20 mouse cellular contexts compared by ENCODE assay signal in genomic region chr4:95501164-95501563, GRCm38 (mm10). TPM values are rescaled to one million over a fixed set of nuclear protein-coding genes. Genes with fewer than 3 reads are reported as not detected.
DNase-seq lines count a peak whose midpoint lies in the region; ATAC-seq and TF ChIP-seq lines count a peak whose summit lies in the region.
"Had no signal": no experiment of that assay in that cellular context is flagged by ENCODE, and none has a peak within 500 bp of the region (broad histone marks: within the 10 kb centered on the region; RNA-seq: fewer than 3 reads in every experiment).

No protein-coding gene starts in this region.

- DNase-seq in embryo, embryonic 10.5 days (ENCODE audit: low spot score) = peak; percentile 40
- DNase-seq in embryo, embryonic 10 days (ENCODE audit: low spot score) = no peak
- peak; percentile 55 for DNase-seq in kidney, postnatal 0 days (ENCODE audit: low spot score)
- DNase-seq in neural tube, embryonic 10.5 days (ENCODE audit: extremely low spot score, low spot score) = peak; percentile 30
- peak; percentile 42 for DNase-seq in neural tube, embryonic 11.5 days (ENCODE audit: low spot score)
- DNase-seq: cerebellum, adult 8-10 months; kidney, adult 9 months; liver, embryonic 13.5 days; lung, embryonic 14.5 days; lung, postnatal 36 days; thymus, adult 18-20 months had no signal

- no peak overlapping the region for H3K4me3 ChIP-seq in kidney, postnatal 0 days (replicated peaks; ENCODE audit: low read depth, low read length)
- no peak overlapping the region for H3K4me3 ChIP-seq in kidney, embryonic 16.5 days (ENCODE audit: low read length)
- H3K4me3 ChIP-seq in neural tube, embryonic 15.5 days (replicated peaks) = no peak overlapping the region
- H3K4me3 ChIP-seq in neural tube, embryonic 11.5 days (ENCODE audit: low read depth, low read length) = no peak overlapping the region
- H3K4me3 ChIP-seq: forebrain, embryonic 12.5 days; heart, embryonic 12.5 days; limb, embryonic 12.5 days; liver, embryonic 13.5 days; stomach, embryonic 15.5 days had no signal

- H3K9me3 ChIP-seq in kidney, postnatal 0 days (replicated peaks; ENCODE audit: low read length) = no peaks in the 10 kb centered on the region
- no peaks in the 10 kb centered on the region for H3K9me3 ChIP-seq in kidney, embryonic 16.5 days (ENCODE audit: low read length)
- H3K9me3 ChIP-seq in neural tube, embryonic 15.5 days (replicated peaks) = no peaks in the 10 kb centered on the region
- no peaks in the 10 kb centered on the region for H3K9me3 ChIP-seq in neural tube, embryonic 11.5 days (ENCODE audit: control insufficient read depth, low read length)
- H3K9me3 ChIP-seq: forebrain, embryonic 12.5 days; heart, embryonic 12.5 days; limb, embryonic 12.5 days; liver, embryonic 13.5 days; stomach, embryonic 15.5 days had no signal

- H3K27me3 ChIP-seq in kidney, postnatal 0 days (ENCODE audit: insufficient read depth, low read length) = no peaks in the 10 kb centered on the region
- H3K27me3 ChIP-seq in kidney, embryonic 16.5 days (ENCODE audit: insufficient read depth, low read length) = no peaks in the 10 kb centered on the region
- no peaks in the 10 kb centered on the region for H3K27me3 ChIP-seq in neural tube, embryonic 15.5 days (replicated peaks)
- H3K27me3 ChIP-seq in neural tube, embryonic 11.5 days (ENCODE audit: control insufficient read depth, insufficient read depth, low read length) = no peaks in the 10 kb centered on the region
- H3K27me3 ChIP-seq: CH12.LX; forebrain, embryonic 12.5 days; heart, embryonic 12.5 days; limb, embryonic 12.5 days; liver, embryonic 13.5 days; stomach, embryonic 15.5 days had no signal

- WGBS in kidney, postnatal 0 days = 41% methylated on average over 2 of the region's 2 CpGs
- 49% methylated on average over 2 of the region's 2 CpGs for WGBS in kidney, embryonic 16.5 days
- 46% methylated on average over 2 of the region's 2 CpGs for WGBS in neural tube, embryonic 15.5 days
- WGBS in neural tube, embryonic 11.5 days = 31% methylated on average over 2 of the region's 2 CpGs

- ATAC-seq in kidney, postnatal 0 days (replicated peaks; ENCODE audit: low FRiP score, low read depth) = no peak
- ATAC-seq in kidney, embryonic 16.5 days (ENCODE audit: low FRiP score, low TSS enrichment) = no peak
- no peak for ATAC-seq in neural tube, embryonic 15.5 days (ENCODE audit: low FRiP score)
- ATAC-seq in neural tube, embryonic 11.5 days (ENCODE audit: insufficient read depth, low FRiP score, low TSS enrichment) = no peak
- no peak for ATAC-seq in cerebellum, adult (ENCODE audit: insufficient number of reproducible peaks, low FRiP score, low TSS enrichment)

- no peaks in the 10 kb centered on the region for H3K4me1 ChIP-seq in kidney, postnatal 0 days (replicated peaks; ENCODE audit: insufficient read depth, low read length)
- 0 out of 2 replicates have a peak, but pooled peaks cover 4% of the 10 kb centered on the region for H3K4me1 ChIP-seq in kidney, embryonic 16.5 days (ENCODE audit: insufficient read depth, low read length)
- no peaks in the 10 kb centered on the region for H3K4me1 ChIP-seq in neural tube, embryonic 15.5 days
- H3K4me1 ChIP-seq in neural tube, embryonic 11.5 days (ENCODE audit: control insufficient read depth, insufficient read depth, low read length) = 0 out of 2 replicates have a peak, but pooled peaks cover 3% of the 10 kb centered on the region
- H3K4me1 ChIP-seq: forebrain, embryonic 12.5 days; heart, embryonic 12.5 days; liver, embryonic 13.5 days; stomach, embryonic 15.5 days had no signal

- no peak overlapping the region for H3K27ac ChIP-seq in kidney, postnatal 0 days
- no peak overlapping the region for H3K27ac ChIP-seq in kidney, embryonic 16.5 days (ENCODE audit: low read length)
- no peak overlapping the region for H3K27ac ChIP-seq in neural tube, embryonic 15.5 days (replicated peaks)
- no peak overlapping the region for H3K27ac ChIP-seq in neural tube, embryonic 11.5 days (ENCODE audit: low read depth, low read length)
- H3K27ac ChIP-seq: forebrain, embryonic 12.5 days; hindbrain, embryonic 14.5 days; limb, embryonic 12.5 days; liver, embryonic 13.5 days; stomach, embryonic 15.5 days had no signal

- no peak overlapping the region for H3K4me2 ChIP-seq in kidney, postnatal 0 days (ENCODE audit: low read length)
- no peak overlapping the region for H3K4me2 ChIP-seq in kidney, embryonic 16.5 days (replicated peaks; ENCODE audit: low read depth, low read length)
- H3K4me2 ChIP-seq in neural tube, embryonic 15.5 days = no peak overlapping the region
- no peak overlapping the region for H3K4me2 ChIP-seq in neural tube, embryonic 11.5 days (ENCODE audit: low read depth)
- H3K4me2 ChIP-seq: forebrain, embryonic 12.5 days; heart, embryonic 12.5 days; hindbrain, embryonic 14.5 days; limb, embryonic 12.5 days; liver, embryonic 13.5 days; lung, embryonic 14.5 days; stomach, embryonic 15.5 days had no signal

- no peak for TF ChIP-seq CTCF in kidney, postnatal 0 days (IDR thresholded peaks at IDR 0.05; ENCODE audit: low read depth)

- no peak overlapping the region for H3K9ac ChIP-seq in kidney, postnatal 0 days (ENCODE audit: low read depth, low read length)
- no peak overlapping the region for H3K9ac ChIP-seq in kidney, embryonic 16.5 days (replicated peaks; ENCODE audit: low read length)
- no peak overlapping the region for H3K9ac ChIP-seq in neural tube, embryonic 15.5 days (replicated peaks)
- no peak overlapping the region for H3K9ac ChIP-seq in neural tube, embryonic 11.5 days (ENCODE audit: low read length)
- H3K9ac ChIP-seq: forebrain, embryonic 12.5 days; heart, embryonic 12.5 days; hindbrain, embryonic 14.5 days; limb, embryonic 12.5 days; liver, embryonic 13.5 days; lung, embryonic 14.5 days; stomach, embryonic 15.5 days had no signal

- no peaks in the 10 kb centered on the region for H3K36me3 ChIP-seq in kidney, postnatal 0 days (ENCODE audit: insufficient read depth, low read length)
- H3K36me3 ChIP-seq in kidney, embryonic 16.5 days (ENCODE audit: insufficient read depth, low read length) = no peaks in the 10 kb centered on the region
- H3K36me3 ChIP-seq in neural tube, embryonic 15.5 days = no peaks in the 10 kb centered on the region
- no peaks in the 10 kb centered on the region for H3K36me3 ChIP-seq in neural tube, embryonic 11.5 days (ENCODE audit: control insufficient read depth, insufficient read depth, low read length)
- H3K36me3 ChIP-seq: forebrain, embryonic 12.5 days; heart, embryonic 12.5 days; limb, embryonic 12.5 days; liver, embryonic 13.5 days; stomach, embryonic 15.5 days had no signal

RNA-seq across cellular contexts. Expression of gene Fggy, which starts 56.1 kb away (rescaled TPM):
- polyA plus RNA-seq in kidney, postnatal 0 days (2015; fragmentation: Nextera tagmentation; extraction: Ambion mirVana) = 35.3 and 43.2 TPM in 2 replicates
- polyA plus RNA-seq in kidney, embryonic 16.5 days (2015; fragmentation: Nextera tagmentation; extraction: Ambion mirVana) = 40.6 and 42.7 TPM in 2 replicates
- polyA plus RNA-seq in neural tube, embryonic 15.5 days (2015; fragmentation: Nextera tagmentation; extraction: Ambion mirVana) = 7.0 and 8.5 TPM in 2 replicates
- 10.8 and 10.9 TPM in 2 replicates for polyA plus RNA-seq in neural tube, embryonic 11.5 days (2014; fragmentation: Nextera tagmentation; extraction: Ambion mirVana)
